Mouse (Mus musculus) kidney, postnatal 4 days (tissue): ENCODE measurements around the gene Lims1.

Experiments
- DNase-seq, 2 experiments: peaks; one replicate each; pipeline ENCODE4 v3.0.0; 2021; ENCODE audit warnings: mixed read lengths in 2 of 2

The Lims1 gene

DNA sequence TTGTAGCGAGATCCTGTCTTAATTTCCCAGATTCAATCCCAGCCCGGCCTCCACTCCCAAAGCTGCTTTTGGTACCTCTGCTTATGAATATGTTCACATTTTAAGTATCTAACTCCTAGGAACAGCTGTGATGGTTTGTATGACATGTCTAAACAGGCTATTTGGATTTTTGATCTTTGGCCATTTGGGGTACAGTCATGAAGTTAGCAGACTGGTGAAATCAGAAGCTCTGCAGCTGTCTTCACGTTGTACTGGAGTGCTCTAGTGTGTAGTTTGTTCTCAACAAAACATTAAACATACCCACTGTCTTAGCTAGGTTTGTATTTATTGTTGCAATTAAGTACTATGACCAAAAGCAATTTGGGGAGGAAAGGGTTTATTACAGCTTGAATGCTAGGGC is 63.7 kb downstream of the Lims1 start:
- no peak for DNase-seq

- no peak for DNase-seq
These were observed 65.4 kb downstream of the Lims1 start for GRCm38 (mm10) chr10:58388648-58389047.

- no peak for DNase-seq
These were observed 65.9 kb downstream of the Lims1 start for GRCm38 (mm10) chr10:58389151-58389550.

- no peak for DNase-seq
These were observed 69.2 kb downstream of the Lims1 start for GRCm38 (mm10) chr10:58392435-58392834.

DNA sequence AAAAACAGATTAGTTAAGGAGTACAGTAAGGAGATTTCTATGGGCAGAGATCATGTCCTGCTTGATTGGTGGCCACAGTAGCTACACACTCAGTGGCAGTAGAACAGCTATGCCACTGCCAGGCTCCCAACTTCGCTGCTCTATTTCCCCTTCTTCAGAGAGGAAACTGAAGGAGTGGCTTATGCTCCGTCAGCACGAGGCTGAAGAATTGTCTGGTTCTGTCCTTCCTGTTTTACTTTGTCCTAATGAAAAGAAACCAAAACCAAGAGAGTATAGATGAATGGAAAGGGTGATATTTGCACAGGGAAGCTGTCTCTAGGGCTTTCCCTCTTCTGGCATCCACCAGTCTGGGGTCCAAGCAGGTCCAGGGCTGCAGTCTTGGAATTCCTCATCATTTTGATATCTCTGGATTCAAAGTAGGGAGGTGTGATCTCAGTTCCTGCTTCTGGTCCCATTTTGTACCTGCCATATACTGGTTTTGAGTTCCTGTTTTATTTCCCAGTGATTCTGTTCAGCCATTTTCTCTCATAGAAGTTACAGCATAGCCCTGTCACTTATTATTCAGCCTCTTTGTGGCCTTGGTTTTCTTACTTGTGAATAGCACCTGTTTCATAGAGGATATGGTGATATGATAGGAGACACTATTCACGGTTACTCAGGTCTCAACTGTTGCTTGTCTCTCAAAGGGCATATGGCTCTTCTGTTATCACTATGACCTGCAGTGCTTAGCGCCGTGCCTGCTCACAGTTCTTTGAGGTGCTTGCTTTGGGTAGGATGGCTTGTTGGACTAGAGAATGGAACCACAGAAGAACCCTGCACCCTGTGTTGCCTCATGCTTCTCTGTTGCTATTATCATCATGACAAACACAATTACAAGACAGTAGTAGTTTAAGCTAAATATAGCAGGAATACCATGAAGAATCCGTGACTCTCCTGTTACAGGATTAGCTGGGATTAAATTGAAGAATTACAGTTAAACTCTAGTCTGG is 70.1 kb downstream of the Lims1 start:
- DNase-seq, result no peak

DNA sequence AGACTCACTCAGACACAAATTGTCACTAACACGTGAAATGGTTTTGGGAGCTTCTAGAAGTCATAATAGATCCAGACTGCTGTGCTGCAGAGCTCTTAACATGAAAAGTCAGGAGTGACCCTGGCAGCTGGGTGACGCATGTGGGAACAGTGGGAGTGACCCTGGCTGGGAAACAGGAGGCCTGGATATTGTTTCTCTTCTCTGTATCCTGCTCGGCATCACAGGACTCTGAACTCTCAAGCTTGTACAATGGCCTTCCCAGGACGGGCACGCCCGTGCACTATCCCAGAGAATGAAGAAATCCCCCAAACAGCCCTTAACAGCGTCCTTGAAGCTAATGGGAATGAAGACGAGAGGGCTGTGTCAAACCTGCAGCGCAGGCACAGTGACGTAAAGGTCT is 70.9 kb downstream of the Lims1 start:
- peak; percentile 56 to 70 for DNase-seq

DNA sequence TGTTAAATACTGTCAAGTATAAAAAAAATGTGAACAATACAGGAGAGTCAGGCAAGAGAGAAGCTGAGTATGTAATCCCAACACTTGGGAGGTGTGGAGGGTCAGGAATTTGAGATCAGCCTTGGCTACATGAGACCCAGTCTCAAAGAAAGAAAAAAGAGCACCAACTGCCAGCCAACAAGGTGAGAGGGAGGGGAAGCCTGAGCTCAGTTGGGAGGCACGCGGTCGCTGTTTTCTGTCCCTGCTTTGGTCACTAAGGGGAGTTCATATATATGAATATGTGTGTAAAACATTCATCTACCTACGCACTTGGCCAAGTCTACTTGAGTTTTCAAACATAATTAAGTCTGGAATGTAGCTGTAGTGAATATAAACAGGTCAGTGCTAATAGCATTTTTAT is 72.0 kb downstream of the Lims1 start:
- DNase-seq, result no peak

GRCm38 (mm10) chr10:58395723-58396122 is 72.5 kb downstream of the Lims1 start:
- no peak for DNase-seq

- no peak for DNase-seq
These were observed 73.3 kb downstream of the Lims1 start for GRCm38 (mm10) chr10:58396600-58396999.

GRCm38 (mm10) chr10:58398941-58399340 is 75.7 kb downstream of the Lims1 start:
- no peak for DNase-seq

DNA sequence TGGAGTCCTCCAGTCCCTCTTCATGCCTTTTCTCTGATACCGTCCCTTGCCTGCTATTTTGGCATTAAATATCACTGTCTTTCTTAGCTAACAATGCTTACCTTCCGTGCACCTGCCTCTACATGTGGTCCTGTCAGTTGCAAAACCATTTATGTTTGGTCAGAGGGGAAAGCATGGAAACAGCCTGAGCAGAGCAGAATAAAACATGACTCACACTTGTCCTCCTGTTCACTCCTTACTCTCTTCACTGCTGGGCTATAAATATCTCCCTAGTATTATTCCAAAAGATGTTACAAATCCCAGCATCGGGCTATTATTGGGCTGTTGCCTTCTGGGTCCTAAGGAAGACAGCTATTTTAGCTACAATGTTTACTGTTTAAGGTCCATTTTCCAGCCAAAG is 78.6 kb downstream of the Lims1 start:
- no peak for DNase-seq

GRCm38 (mm10) chr10:58404639-58405038 is 81.4 kb downstream of the Lims1 start:
- DNase-seq, result no peak

DNA sequence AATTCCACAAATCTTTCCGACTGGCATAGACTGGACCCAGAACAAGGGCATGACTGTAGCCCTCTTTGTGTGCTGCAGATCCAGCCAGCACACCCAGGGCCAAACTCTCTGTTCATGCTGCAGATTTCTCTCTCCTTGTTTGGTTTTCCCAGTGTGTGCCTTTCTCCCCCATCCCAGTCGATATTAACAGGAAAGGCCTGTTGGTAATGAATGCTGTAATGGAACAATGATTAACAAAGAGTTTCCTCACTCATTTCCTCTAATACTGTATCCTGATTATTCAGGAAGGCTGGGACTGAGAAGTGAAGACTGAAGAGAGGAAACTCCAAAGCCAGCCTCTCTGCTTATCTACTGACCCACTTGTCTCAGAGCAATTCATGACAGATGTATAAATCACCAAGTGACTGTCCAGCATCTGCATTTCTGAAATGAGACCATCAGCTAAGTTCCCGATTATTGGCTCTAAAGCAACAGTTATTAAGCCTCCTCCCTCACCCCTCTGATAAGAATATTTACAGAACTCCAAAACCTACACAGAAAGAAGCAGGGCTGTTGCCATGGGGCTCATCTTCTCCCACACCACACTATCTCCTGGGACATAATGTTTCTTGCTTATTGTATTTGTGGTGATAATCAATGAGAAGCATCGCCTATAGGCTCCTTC is 82.2 kb downstream of the Lims1 start:
- peak in 1 of 2 experiments; percentile 13 for DNase-seq

- DNase-seq, result peak in 1 of 2 experiments; percentile 42
These were observed 82.7 kb downstream of the Lims1 start for GRCm38 (mm10) chr10:58405949-58406305.

DNA sequence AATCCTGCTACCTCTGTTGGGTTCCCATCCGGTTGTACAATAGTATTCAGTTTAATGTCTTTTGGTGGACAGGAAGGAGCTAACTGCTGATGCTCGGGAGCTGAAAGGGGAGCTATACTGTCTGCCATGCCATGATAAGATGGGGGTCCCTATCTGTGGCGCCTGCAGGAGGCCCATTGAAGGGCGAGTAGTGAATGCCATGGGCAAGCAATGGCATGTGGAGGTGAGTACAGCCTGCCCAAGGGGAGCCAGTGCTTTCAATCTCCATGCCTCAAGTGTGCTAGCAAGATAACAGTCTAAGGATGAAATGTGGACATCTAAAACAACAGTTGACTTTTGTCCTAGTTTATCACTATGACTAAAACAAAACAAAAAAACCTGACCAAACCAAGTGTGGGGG is 89.1 kb downstream of the Lims1 start:
- no peak for DNase-seq

DNA sequence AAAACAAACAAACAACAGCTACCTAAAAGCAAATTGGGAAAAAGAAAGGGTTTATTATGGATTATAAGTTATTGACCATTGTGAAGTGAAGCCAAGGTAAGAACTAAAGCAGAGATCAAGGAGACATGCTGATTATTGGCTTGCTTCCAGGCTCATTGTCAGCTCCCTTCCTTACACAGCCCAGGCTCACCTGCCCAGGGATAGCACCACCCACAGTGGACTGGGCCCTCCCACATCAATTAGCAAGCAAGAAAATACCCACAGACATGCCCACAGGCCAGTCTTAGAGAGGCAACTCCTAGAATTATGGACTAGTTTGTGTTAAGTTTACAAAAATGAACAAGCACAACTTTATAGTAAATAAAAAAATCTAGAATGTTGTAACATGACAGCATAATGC is 89.6 kb downstream of the Lims1 start:
- DNase-seq, result no peak

- peak in 1 of 2 experiments; percentile 10 for DNase-seq
These were observed 93.4 kb downstream of the Lims1 start for GRCm38 (mm10) chr10:58416702-58417101.

GRCm38 (mm10) chr10:58418290-58418971 is 95.2 kb downstream of the Lims1 start:
- DNase-seq, result no peak

GRCm38 (mm10) chr10:58427930-58428329 is 104.7 kb downstream of the Lims1 start:
- DNase-seq, result no peak

DNA sequence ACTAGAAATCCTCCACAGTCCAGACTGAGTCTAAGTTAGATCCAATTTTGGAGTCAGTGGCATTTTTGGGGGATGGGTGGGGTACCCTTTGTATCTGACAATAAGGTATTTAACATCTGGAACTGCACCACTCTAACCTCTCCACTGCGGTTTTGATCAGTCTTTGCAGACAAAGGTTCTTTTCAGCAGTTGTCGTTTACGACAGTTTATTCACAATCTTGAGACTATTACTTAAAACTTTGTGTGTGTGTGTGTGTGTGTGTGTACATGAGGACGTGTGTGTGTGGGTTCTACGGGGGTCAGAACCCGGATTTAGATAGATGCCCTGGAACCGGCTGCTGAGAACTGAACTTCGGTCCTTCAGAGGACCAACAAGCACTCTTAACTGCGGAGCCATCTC is 122.6 kb downstream of the Lims1 start:
- peak in 1 of 2 experiments; percentile 35 for DNase-seq

DNA sequence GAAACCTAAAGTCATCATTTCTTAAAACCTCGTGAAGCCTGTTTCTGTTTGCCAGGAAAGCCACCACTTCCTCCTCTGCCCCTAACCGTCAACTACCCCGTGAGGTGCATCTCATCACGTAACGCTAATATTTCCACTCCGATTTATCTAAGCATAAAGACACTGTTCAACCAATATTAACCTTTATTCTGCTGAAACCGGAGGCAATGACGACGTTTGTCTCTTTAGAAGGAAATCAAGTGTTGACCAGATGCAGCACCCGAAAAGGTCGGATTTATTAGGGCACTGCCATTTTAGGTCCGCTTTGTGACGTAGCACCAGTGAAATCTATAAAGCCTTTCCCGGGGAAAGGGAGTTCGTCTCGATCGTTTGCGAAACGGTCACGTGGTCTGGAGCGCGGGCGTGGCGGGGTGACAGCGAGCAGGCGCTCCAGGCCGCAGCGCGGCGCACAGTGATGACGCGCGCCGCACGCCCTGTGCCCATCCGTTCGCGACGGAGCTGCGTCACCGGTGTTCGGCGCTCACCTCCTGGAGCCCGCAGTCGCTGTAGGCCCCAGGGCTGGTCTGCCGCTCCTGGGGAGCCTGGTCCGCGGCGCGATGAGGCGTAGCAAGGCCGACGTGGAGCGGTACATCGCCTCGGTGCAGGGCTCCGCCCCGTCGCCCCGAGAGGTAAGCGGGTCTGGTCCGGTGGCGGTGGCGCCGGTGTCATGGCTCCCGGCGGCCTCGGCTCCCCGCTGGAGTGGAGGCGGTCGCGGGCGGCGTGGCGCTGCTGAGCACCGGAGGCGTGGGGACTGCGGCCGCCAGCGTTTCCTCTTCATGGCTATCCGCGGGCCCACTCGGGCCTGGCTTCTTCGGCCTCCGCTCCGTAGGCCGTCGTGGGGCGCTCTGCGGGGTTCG is 123.4 kb downstream of the Lims1 start, which contains the start of gene Ranbp2:
Gene Ranbp2 (plus strand): TSS at position 537 of the 896 bp plus-strand sequence.
- DNase-seq, result peak; percentile 99 to 100

DNA sequence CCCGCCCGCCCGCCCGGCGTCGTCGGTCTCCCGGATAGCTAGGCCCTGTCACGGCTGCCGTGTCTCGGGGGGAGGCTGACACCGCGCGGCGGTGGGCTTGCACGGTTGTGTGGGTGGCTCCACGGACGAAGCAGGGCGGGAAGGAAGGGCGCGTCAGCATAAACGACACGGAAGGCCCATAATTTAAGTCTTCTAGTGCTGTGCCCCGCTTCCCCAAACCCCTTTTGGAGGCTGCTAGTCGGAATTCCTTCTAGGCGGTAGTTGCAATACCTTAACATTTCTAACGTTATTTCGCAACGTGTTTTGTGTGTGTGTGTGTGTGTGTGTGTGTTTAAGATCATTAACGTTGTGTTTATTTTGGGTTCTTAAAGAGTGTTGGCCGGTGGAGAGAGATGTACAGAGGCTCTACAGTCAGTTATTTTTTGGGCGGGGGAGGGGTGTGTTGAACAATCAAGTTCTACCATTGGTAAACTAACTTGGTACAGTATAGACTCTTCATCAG is 124.1 kb downstream of the Lims1 start:
- DNase-seq, result no peak
